Mouse (Mus musculus) E14TG2a.4 (cell line): ENCODE data around the gene Ccar1.
"Not testable (repeated sequence)": the region's sequence is repeated elsewhere in the genome, so short reads cannot be mapped to it uniquely, and the experiment has no call there.

Experiments used
- H3K27me3 ChIP-seq: 2 replicates; pipeline ENCODE4 v1.6.1; 2014; ENCODE audit warnings: low read length, control low read depth; ENCODE audit not compliant: insufficient read depth
- H3K36me3 ChIP-seq: 2 replicates; pipeline ENCODE4 v1.6.1; 2014; ENCODE audit warnings: low read length, control low read depth; ENCODE audit not compliant: insufficient read depth
- H3K4me1 ChIP-seq: replicated peaks from 2 replicates; pipeline ENCODE4 v1.6.1; 2014; ENCODE audit warnings: low read depth, low read length, control low read depth
- H3K4me3 ChIP-seq: replicated peaks from 2 replicates; pipeline ENCODE4 v1.5.1; 2014; ENCODE audit warnings: mild to moderate bottlenecking, low read length
- H3K9me3 ChIP-seq: 2 replicates; pipeline ENCODE4 v1.6.1; 2014; ENCODE audit warnings: low read length, control low read depth
- CTCF ChIP-seq: conservative IDR thresholded peaks from 2 replicates; pipeline ENCODE4 v1.5.1; 2014; ENCODE audit warnings: low read length
- NANOG ChIP-seq: IDR thresholded peaks from 2 replicates; pipeline ENCODE4 v1.6.1; 2014; ENCODE audit warnings: borderline replicate concordance, low read length, mixed read lengths
- POU5F1 ChIP-seq: IDR thresholded peaks from 2 replicates; pipeline ENCODE4 v1.6.1; 2014; ENCODE audit warnings: low read length, borderline replicate concordance

The Ccar1 gene

DNA sequence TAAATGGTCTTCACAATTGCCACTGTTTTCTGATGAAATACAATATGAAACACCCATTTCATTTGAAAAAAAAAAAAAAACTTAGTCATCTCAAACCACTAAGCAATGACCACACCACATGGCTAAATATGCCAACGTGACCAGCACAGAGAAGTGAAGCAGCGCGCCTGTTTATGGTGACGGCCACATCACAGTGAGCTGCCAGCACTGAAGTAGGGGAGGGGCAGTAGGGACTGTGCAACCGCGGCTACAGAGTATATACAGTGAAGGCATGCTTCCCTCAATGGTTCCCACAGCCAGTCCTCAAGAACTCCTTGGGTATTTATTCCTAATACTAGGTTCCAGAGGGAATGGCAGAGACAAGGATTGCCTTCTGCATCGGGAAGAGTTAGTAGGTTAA is 16.2 kb upstream of the Ccar1 start:
- H3K4me3 ChIP-seq = no peak overlapping the region
- peaks cover 20% of the 10 kb centered on the region for H3K4me1 ChIP-seq
- no peaks in the 10 kb centered on the region for H3K9me3 ChIP-seq
- TF ChIP-seq POU5F1 = no peak
- no peak for TF ChIP-seq NANOG
- no peak for TF ChIP-seq CTCF
- peaks cover 97% of the 10 kb centered on the region for H3K36me3 ChIP-seq
- no peaks in the 10 kb centered on the region for H3K27me3 ChIP-seq

DNA sequence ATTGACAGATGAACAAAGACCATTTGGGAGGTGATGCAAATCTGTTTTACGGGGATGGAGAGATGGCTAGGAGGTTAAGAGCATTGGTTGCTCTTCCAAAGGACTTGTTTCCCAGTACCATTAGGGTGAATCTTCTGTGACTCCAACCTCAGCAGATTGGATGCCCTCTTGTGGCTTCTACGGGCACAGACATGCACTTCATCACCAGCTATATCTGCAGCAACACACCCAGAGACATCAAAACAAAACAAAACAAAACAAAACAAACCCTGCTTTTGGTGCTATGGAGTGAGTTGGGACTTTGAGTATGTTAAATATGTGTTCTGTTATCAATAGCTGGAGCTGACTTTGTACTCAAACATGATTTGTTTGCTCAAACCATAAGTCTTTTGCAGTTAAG is 12.0 kb upstream of the Ccar1 start:
- TF ChIP-seq POU5F1 (no peak), NANOG (no peak), CTCF (peak; percentile 31)
- Histone ChIP-seq H3K36me3 (peaks cover 74% of the 10 kb centered on the region), H3K4me1 (no peaks in the 10 kb centered on the region), H3K4me3 (no peak overlapping the region), H3K9me3 (no peaks in the 10 kb centered on the region), H3K27me3 (no peaks in the 10 kb centered on the region)

DNA sequence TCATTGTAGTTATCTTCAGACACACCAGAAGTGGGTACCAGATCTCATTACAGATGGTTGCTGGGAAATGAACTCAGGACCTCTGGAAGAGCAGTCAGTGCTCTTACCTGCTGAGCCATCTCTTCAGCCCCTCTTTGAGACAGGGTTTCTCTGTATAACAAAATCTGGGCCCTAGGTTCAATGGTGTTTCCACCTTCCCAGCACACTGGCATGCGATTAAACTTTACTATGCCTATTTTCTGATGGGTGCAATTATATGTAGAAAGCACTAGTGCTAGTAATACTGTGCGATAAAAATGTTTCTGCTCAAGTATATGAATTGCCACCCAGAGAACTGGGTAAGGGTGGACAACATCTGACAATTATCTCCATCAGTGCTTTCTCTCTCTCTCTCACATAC is 11.2 kb upstream of the Ccar1 start:
- TF ChIP-seq NANOG (no peak), CTCF (no peak), POU5F1 (no peak)
- no peak overlapping the region for H3K4me3 ChIP-seq

DNA sequence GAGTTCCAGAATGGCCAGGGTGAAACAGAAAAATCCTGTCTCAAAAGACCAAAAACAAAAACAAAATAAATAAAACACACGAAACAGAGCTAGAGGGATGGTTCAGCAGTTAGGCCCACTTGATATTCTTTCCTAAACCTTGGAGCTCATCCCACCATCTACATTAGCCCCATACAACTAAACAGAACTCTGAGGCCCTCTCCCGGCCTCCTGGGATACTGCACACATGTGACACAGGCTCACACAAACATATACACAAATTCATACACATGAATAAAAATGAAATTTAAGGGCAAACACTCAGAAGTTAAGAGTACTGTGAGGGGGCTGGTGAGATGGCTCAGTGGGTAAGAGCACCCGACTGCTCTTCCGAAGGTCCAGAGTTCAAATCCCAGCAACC is 2.1 kb upstream of the Ccar1 start:
- no peak overlapping the region for H3K4me3 ChIP-seq
- no peaks in the 10 kb centered on the region for H3K27me3 ChIP-seq
- peaks cover 46% of the 10 kb centered on the region for H3K4me1 ChIP-seq
- peaks cover 13% of the 10 kb centered on the region for H3K36me3 ChIP-seq
- TF ChIP-seq NANOG (no peak), CTCF (peak; percentile 24)
- H3K9me3 ChIP-seq = no peaks in the 10 kb centered on the region

More for the DNA sequence above, 11.2 kb upstream of the Ccar1 start:
- H3K36me3 ChIP-seq = peaks cover 66% of the 10 kb centered on the region
- H3K9me3 ChIP-seq = no peaks in the 10 kb centered on the region
- H3K4me1 ChIP-seq = no peaks in the 10 kb centered on the region
- H3K27me3 ChIP-seq = no peaks in the 10 kb centered on the region

DNA sequence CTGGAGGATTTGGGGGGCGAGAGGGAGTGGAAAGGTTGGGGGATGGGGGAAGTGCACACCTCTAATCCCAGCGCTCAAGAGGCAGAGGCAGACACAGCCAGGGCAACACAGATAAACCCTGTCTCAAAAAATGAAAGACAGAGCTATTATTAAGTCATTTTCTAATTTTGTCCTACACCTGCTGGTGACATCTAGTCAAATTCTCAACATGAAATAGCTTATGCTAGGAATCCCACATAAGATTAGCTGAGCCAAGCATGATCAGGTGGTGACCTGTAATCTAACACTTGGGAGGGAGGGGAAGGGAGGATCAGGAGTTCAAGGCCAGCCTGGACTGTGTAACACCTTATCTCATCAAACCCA is 986 bp upstream of the Ccar1 start:
- H3K27me3 ChIP-seq = no peaks in the 10 kb centered on the region
- H3K36me3 ChIP-seq = peaks cover 24% of the 10 kb centered on the region
- H3K4me3 ChIP-seq = peak overlapping the region; percentile 92
- H3K9me3 ChIP-seq = no peaks in the 10 kb centered on the region
- peaks cover 56% of the 10 kb centered on the region for H3K4me1 ChIP-seq
- no peak for TF ChIP-seq POU5F1
- TF ChIP-seq CTCF = no peak
- no peak for TF ChIP-seq NANOG

DNA sequence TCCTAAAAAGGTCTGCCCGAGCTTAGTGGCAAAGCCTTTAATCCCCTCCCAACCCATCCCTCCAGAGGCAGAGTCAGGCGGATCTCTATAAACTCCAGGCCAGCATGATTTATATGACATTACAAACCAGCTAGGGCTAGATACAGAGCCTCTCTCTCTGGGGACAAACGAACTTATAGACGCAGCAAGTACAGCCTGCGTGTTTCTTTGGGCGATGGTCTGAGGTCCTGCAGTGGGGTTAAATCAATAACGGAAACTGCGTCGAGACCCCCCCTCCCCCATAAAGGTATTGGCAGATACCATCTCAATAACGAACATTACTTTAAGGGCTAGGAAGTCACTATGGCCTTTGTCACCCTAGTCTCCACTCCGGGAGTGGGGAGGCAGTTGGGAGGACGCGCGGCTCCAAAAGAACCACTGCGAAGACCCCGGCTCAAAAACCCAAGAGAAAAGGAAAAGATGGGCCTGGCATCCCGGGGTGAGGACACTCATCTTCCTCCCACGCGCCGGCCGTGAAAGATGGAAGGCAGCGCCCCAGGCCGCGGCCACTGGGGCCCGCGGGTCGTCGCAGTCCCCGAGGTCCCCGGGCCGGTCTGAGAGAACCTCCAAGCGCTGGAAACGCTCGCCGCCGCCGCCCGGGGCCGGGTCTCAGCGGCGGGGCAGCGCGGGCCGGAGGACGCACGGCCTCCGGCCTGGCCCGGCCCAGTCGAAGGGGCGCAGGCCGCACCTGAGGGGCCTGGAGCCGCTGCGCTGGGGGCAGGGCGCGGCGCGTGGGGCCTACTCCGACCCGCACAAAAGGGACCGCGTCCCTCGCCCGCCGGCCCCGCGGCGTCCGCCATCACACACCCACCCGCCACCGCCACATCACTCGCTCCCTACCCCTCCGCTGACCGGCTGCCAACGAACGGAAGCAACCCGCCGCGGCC is 572 bp downstream of the Ccar1 start:
- Histone ChIP-seq H3K27me3 (no peaks in the 10 kb centered on the region), H3K4me1 (peaks cover 54% of the 10 kb centered on the region), H3K36me3 (peaks cover 40% of the 10 kb centered on the region), H3K9me3 (no peaks in the 10 kb centered on the region), H3K4me3 (peak overlapping the region; percentile 92)
- TF ChIP-seq POU5F1 (no peak), CTCF (no peak), NANOG (no peak)

DNA sequence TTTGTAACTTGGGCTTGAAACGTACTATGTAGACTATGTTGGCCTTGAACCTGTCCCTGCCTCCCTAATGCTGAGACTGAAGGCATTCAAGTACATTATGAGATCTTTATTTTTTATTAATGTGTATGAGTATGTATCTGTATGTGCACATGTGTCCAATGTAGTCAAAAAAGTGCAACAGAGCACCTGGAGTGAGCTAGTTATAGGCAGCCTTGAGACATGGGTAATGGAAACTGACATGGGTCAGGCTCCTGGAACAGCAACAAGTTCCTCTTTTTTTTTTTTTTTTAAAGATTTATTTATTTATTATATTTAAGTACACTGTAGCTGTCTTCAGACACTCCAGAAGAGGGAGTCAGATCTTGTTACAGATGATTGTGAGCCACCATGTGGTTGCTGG is 10.3 kb downstream of the Ccar1 start:
- H3K9me3 ChIP-seq, H3K27me3 ChIP-seq, H3K4me3 ChIP-seq, H3K4me1 ChIP-seq: not testable (repeated sequence)
- H3K36me3 ChIP-seq = peaks cover 98% of the 10 kb centered on the region

DNA sequence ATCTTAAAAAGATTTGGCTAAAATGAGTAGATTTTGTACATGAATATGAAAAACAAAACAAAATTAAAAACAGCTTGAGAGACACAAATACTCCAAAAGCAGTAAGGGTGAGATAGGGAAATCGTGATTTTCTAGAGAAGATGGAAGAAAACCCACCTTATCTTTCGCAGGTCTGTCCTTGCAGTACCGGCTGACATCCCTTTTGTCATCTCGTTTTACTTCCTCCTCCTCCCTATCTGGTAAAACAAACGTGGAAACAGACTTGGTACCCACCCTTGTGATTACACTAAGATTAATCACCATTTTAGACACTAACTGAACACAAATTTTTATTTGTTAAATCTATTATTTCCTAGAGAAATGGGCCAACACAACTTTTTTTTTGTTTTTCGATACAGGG is 41.3 kb downstream of the Ccar1 start:
- TF ChIP-seq NANOG (no peak), POU5F1 (no peak), CTCF (no peak)
- H3K36me3 ChIP-seq = peaks cover 98% of the 10 kb centered on the region
- H3K9me3 ChIP-seq = no peaks in the 10 kb centered on the region
- H3K27me3 ChIP-seq = no peaks in the 10 kb centered on the region
- no peak overlapping the region for H3K4me3 ChIP-seq
- H3K4me1 ChIP-seq = peaks cover 6% of the 10 kb centered on the region; the same call in 1 of the 2 replicates
